Mouse (Mus musculus) CD4-positive naive resting alpha-beta T cell, adult 76 days (primary cell): ENCODE data around the gene Gm2004. TPM values are rescaled to one million over a fixed set of nuclear protein-coding genes. Genes with fewer than 3 reads are reported as not detected.

Experiments
- total RNA-seq: library from RNA; stranded (reverse); gene quantifications from one replicate; pipeline ENCODE4 v1.2.4, GENCODE M21; 2023

Gm2004 gene
- 0.35 TPM for total RNA-seq

GRCm38 (mm10) chr2:176149725-176150124 is at the start of gene Gm2004:
Gene Gm2004, minus strand, starts transcription at chr2:176149825.

Other genes starting within 250 kb of the Gm2004 start
- gene Zfp966, start 218.7 kb downstream of the Gm2004 start, total RNA-seq: 4.6 TPM
- gene Gm2026, start 184.5 kb downstream of the Gm2004 start, total RNA-seq: 3.9 TPM
- 1.4 TPM for gene 2210418O10Rik, start 76.7 kb upstream of the Gm2004 start, total RNA-seq
- not detected for gene Gm11009, start 169.7 kb upstream of the Gm2004 start, total RNA-seq